Mouse (Mus musculus) urinary bladder, postnatal 14 days (tissue): ENCODE results near the gene Fsd1.

ENCODE experiments used
- DNase-seq: peaks from one replicate; pipeline ENCODE4 v3.0.0; 2021; ENCODE audit warnings: low spot score

Fsd1 gene

DNA sequence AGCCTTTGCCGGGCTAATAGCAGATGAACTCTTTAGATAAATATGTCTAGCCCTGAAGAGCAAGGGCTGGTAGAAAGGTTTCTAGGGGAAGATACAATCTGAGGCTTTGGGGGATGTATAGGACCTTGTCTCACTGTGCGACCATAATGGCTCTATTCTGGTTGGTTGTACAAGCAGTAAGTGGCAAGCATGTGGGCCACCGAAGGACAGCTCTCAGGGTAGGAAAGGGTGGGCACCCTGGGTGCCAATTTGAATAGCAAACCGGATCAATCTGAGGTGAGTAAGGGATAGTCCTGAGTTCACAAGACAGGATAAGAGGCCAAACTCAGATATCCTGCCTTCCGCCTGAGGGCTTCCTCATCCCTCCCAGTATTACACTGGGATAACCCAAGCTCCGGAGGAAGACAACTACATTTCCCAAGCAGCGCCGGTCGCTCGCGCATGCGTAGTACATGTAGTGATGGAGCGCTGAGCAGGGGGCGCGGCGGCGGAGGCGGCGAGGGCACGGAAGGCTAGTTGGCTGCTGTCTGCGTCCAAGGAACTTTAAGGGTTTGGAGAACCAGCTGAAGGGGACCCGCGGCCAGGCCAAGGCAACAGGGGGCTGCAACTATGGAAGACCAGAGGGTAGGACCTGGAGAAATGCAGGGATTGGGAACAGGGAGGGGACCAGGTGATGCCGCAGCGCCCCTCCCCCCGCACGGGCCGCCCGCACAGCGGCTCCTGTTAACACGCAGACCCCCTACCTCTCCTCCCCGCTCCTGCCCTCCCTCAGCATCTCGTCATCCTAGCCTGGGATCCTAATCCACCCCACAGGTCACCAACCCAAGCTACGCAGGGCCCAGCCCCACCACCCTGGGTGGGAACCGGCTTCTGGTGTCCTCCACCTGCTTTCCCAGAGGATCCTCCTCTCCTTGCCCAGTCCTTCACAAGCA, at the start of gene Fsd1:
Fsd1 (plus strand) TSS at position 480 of the 932 bp plus-strand sequence.
- peak; percentile 47 for DNase-seq

DNA sequence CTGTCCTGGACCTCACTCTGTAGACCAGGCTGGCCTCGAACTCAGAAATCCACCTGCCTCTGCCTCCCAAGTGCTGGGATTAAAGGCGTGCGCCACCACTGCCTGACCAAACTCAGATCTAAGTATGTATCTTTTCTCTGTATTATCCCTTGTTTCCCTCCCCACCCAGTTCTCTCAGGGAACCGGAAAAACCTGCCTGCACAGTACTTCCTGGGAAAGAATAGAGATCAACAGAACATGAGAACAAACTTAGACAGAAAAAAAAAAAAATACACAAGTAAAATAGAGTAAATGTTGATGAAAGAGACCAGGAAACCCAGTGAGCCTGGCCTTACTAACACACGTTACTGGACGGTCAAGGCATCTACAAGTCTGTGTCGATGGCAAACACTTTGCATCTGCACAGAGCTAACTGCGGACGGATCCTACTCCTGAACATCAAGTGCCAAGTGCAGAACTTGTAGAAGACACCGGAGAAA, 41.9 kb upstream of the Fsd1 start:
- peak; percentile 73 for DNase-seq

DNA sequence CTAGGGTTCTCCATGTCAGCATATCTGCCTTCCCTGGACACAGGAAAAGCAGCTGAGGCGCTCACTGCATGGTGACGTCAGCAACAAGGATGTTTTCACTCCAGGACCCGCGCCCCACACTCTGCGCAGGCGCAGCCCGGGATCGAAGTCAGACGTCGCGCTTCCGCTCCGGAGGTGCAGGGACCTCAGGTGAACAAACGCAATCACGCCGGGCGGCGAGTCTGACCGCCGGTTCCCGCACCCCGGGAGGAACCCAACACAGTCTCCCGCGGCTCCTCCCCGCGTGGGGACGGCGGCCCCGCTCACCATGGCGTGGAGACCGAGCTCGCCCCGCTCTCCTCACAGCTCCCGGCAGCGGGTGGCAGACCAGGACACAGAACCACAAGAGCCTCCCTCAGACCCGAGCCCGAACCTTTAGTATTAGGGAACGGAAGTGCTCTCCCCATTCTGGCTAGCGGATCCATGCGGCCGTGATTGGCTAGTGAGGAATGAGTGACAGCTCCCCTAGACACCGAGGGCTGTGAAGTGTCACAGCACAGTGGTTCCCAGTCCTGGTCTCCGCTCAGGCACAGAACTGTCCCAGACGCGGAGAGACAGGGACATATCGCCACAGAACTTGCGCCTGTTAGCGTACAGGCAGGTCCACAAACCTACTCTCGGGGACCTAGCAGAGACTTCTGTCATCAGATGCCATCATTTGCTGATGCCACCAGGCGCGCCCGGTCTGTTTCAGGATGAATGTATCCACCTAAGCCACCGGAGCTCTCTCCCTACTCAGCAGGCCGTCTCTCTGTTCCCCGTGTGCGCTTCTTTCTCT, 41.2 kb upstream of the Fsd1 start:
- peak; percentile 94 for DNase-seq

DNA sequence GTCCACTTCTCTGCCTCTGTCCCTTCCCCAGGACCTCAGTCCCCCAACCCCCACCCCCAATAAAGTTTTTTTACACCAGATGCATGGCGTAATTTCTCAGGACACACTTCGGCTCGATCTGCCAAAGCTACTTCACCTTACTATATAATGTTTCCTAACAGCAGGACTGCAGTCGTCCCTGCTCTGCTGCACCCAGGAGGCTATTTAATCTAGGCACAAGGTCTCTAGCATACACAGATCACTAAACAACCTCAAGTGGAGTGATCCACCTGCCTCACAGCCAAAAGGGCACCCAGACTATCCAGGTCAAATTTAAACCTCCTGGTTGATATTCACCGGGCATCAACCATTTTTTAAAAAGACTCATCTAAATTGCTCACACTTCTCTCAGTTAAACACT, 40.6 kb upstream of the Fsd1 start:
- no peak for DNase-seq

DNA sequence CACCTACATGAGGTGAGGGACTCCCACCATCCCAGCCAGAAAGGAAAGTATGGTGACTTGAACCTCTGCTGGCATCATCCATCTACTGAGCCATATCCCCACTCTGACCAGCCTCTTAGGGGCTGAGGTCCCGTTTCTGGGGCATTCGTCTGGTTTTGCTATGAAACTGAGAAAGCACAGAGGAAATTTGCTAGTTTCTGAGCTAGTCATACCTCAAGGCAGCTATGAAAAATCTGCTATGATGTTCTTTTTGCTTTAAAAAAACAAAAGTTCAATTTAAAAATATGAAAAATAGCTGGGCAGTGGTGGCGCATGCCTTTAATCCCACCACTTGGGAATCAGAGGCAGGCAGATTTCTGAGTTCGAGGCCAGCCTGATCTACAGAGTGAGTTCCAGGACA, 37.7 kb upstream of the Fsd1 start:
- DNase-seq: no peak

DNA sequence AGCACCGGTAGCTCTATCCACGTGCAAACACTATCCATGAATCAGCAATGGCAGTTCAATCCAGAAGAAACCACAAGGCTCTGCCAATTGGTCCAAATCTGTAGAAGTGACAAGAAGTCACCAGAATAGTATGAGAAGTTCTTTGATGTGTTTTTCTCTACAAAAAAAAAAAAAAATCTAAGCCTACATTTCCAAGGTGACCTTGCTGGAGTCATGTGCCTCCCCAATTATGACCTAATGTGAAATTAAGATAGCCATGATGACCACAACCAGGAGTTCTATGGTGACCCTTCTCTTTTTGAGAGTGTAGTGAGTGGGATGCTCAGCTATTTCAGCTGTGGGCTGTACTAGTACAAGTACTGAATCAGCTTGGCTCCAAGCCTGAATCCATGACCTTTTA, 36.9 kb upstream of the Fsd1 start, which contains the start of gene Zfp119b:
Zfp119b (minus strand) TSS at position 101 of the 400 bp plus-strand sequence.
- DNase-seq: no peak

DNA sequence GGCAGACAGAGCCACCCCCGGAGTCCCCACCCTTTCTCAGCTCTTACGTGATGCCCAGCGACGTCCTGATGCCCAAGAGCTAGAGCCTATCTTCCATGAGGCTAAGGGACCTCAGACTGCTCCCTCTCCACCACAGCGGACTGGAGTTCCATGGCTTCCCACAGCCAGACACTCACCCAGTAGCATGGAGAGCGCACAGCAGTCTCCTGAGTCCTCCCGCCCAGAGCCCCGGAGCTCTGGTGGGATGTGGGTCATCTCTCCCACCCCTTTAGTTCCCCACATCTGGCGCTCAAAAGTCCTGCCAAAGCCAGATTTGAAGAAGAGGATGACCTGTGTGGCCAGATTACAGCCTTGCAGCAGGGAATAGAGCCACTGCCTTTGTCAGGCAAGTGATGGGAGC, 35.7 kb upstream of the Fsd1 start:
- DNase-seq: no peak

DNA sequence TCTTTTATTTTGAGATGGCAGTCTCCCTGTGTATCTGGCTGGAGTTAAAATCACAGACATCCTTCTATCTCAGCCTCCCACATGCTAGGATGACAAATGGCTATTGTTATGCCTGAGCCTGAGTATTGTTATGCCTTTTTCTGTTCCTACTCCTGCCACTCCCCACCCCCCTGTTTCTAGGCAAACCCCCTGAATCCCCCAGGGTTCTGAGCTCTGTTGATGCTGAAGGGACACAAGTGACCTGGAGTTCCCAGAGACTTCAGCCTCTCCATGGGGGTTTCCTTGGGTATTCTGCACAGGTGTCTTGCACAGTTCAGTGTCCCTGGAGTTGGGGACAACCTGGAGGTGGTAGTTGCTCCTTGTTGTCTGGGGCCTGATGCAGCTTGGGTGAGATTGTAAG, 34.3 kb upstream of the Fsd1 start:
- no peak for DNase-seq

DNA sequence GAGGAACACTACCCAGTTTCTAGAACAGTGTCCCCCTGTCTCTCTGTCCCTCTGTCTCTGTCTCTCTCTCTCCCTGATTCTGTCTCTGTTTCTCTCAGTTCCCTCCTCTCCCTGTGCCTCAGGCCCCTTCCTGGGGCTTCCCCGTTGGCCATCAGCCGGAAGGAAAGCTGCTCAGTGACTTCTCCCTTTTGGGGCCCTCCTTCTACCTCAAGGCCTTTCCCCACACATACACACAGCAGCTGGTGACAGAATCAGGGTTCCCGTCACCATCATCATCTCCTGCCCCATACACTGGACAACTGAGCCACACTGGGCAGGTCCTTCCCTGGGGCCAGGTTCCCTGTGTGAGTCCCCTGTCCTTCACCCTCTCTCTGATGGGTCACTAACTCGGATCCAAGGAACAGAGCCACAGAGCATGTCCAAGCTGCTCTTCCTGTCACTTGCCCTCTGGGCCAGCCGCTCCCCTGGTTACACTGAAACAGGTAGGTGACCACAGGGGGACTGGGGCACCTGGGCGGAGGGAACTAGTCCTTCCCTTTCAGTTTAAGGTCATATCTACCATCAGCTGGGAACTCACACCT, 33.8 kb upstream of the Fsd1 start, which contains the start of gene Ebi3:
Ebi3 (plus strand) TSS at position 194 of the 581 bp plus-strand sequence.
- no peak for DNase-seq

DNA sequence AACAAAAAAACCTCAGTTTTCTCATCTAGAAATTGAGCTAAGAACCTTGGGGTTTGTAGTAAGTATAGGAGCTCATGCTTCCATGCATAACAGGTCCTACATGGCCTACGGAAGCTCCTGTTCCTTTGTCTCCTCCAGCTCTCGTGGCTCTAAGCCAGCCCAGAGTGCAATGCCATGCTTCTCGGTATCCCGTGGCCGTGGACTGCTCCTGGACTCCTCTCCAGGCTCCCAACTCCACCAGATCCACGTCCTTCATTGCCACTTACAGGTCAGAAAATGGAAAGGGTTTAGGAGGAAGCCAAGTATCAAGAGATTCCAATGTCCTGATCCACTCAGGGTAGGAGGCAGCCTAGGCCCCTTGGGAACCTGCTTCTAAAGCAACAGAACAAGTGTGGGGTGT, 32.6 kb upstream of the Fsd1 start:
- no peak for DNase-seq

DNA sequence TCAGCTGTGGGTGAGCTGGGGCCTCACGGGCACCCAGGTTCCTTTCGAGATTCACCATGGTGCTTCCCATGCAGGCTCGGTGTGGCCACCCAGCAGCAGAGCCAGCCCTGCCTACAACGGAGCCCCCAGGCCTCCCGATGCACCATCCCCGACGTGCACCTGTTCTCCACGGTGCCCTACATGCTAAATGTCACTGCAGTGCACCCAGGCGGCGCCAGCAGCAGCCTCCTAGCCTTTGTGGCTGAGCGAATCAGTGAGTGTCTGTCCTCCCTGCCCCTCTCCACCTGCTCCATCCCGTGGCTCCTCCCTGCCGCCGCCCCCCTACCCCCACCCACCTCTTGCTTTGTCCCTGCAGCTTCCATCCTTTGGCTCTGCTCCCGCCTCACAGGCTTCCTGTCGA, 32.1 kb upstream of the Fsd1 start:
- peak; percentile 2 for DNase-seq

DNA sequence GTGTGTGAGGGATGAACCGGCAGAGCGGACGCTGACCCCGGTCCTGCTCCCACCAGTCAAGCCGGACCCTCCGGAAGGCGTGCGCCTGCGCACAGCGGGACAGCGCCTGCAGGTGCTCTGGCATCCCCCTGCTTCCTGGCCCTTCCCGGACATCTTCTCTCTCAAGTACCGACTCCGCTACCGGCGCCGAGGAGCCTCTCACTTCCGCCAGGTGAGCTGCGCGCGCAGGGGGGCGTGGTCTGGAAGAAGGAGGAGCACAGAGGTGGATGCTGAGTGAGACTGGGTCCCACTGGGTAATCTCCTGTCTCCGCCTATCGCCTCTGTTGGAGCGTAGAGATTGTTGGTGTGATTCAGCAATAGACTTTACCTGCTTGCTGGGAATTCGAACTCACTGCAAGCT, 30.2 kb upstream of the Fsd1 start:
- peak; percentile 90 for DNase-seq

DNA sequence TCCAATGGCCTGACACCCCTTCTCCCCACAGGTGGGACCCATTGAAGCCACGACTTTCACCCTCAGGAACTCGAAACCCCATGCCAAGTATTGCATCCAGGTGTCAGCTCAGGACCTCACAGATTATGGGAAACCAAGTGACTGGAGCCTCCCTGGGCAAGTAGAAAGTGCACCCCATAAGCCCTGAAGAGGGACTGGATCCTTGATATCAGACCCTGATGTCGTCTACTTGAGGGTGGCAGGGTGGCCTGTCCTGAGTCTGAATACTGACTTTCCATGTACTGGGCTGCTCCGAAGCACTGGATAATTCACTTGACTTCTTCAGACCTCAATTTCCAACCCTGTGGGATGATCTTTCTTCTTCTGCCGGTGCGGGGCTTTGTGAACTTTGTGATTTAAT, 29.7 kb upstream of the Fsd1 start:
- peak; percentile 2 for DNase-seq

DNA sequence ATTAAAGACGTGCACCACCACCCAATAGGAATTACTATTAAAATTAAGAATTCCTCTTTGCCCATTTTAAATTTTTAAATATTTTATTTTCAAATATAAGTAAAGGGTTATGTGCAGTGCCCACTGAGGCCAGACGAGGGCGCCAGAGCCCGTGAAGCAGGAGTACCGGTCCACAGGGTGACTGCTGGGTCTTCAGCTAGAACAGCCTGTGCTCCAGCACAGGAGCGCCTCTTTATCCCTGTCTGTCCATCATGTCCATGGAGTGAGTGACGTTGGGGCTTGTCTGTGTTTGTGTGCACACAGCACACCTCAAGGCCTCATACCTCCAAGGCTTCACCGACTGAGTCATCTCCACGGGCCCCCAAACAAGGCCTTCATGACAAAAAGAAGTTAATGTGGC, 29.1 kb upstream of the Fsd1 start:
- DNase-seq: peak; percentile 80

DNA sequence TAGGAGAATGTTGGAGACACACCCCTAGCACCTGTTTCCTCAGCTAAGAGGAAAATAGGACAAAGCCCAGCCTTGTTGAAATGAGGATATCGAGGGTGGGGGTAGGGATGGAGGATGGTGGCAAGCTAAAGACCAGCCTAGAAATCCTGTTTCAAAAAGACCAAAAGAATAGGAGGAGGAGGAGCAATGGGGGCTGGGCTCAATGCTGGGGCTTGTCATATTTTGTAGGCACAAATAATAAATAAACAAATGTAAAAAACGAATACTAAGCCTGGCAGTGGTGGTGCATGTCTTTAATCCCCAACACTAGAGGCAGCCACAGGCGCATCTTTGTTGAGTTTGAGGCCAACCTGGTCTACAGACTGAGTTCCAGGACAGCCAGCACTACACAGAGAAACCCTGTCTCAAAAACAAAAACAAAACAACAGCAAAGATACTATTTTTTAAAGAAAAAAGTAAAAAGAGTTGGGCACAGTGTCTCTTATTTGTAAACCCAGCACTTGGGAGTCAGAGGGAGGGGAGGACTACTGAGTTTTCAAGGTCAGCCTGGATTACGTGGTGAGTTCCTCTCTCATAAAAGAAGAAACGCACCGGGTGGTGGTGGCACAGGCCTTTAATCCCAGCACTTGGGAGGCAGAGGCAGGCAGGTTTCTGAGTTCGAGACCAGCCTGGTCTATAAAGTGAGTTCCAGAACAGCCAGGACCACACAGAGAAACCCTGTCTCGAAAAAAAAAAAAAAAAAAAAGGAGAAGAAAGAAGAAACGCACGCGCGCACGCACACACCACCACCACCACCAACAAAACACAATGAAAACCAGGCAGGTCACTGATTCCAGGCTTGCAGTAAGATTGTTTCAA, 28.4 kb upstream of the Fsd1 start:
- peak; percentile 2 for DNase-seq

DNA sequence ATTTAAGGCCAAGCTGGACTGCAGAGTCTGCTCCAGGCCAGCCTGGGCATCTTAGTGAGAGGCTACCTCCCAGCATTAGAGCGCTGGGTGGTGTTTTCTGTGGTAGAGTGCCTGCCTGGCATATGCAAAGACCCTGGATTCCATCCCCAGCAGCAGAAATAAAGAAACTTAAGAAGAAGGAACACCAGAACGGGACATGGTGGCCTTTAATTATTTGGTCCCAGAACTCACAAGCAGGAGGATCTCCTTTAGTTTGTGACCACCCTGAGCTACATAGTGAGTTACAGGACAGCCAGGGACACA, 27.8 kb upstream of the Fsd1 start:
- DNase-seq: no peak

DNA sequence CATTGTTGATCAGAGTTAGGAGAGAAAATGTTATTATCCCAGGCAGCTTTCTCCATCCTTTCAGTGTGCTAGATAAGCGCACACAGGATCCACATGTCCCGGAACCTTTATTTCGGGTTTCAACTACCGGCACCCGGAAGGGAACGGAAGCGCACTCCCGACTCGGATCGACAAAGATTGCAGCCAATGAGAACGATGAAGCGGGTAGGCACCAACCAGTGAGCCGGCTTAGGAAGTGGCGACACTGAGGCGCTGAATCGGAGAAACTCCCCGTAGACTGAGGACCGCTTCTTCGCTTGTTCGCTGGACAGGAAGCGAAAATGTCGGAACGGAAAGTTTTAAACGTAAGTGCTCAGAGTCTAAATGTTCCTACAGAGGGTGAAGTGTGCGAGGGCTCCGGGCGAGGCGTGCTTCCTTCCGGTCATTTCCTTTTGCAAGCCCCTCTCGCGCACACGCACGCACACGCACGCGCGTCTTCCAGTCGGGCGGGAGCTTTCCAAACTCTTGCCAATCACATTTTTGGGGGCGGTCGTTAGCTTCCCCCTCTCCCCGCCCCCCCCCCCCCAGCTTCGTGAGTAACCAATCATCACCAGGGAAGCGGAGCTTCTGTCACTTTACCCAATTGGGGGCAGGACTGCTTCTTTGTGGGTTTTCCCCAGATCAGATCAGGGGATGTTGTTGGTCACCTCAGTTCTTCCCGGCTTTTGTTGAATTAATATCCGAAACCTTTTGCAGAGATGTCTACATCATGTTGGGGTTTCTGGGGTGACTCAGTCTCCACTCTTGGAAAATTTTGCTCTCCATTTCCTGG, 27.2 kb upstream of the Fsd1 start, which contains the start of gene Yju2:
Yju2 (plus strand) TSS at position 182 of the 811 bp plus-strand sequence.
- peak; percentile 91 for DNase-seq

DNA sequence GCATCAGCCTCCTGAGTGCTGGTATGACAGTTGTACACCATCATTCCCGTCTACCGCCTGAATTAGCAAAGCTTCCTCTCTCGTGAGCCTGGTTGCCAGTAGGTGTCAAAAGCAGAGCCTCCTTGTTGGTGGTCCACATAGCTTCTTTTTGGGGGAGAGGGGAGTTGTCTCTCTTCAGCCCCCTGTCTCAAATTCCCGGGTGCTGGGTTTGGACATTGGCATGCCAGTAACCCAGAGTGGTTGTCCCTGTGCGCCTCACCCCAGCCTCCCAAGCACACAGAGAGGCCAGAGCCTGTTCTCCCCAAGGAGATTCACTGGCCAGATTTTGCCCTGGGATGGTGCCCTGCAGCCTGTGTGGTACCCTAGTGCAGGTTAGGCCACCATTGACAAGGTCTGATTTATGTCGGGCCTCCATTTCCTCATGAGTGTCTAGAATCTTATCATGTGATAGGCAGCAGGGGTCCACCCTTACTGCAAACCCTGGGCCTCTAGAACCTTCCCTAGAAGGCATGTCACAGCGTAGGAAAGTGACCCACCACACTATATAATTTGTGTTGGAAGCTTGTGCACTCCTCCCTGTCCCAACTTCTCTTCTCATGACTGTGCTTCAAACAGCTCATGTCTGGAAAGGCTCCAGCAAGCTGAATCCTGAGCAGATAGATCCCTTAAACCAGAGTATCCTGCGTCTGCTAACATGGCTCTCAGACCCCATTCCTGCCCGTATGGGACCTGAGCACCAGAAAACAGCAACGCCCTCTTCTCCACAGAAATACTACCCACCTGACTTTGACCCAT, 26.2 kb upstream of the Fsd1 start:
- DNase-seq: peak; percentile 3

DNA sequence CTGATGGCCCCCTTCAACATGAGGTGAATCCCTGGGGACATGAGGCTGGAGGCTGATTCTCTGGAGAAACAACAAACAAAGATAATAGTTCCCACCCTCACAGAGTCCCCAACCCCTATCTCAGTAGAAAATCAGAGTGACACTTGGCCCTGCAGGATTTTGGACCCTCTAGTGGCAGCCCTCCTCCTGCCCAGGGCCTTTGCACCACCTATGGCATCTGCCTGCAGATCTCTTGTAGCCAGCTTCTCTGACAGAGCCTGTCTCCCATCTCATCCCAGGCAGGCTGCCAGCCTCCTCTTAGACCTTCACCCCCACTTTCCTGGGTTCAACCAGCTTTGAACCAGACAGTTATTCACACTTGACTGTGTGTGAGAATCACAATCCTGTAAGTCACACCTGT, 25.5 kb upstream of the Fsd1 start:
- peak; percentile 2 for DNase-seq

DNA sequence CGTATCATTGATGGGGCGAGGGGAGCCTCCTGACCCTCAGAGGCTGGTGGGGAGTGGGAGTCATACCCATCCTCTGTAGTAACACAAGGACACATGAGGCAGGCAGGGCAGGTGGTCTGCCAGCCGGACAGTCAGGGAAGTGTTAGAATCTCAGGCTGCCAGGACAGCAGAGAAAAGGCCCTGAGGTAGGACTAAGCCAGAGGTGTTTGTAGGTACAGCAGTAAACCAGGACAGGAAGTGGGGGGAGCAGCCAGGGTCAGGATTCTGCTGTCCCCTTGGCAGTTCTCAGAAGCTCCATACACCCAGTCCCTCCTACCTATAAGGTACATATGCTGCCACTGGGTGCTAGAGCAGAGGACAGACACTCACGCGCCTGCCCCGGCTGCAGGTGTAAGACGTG, 24.7 kb upstream of the Fsd1 start:
- DNase-seq: no peak
